Mouse (Mus musculus): ENCODE results near the gene 9230102O04Rik. TPM values are rescaled to one million over a fixed set of nuclear protein-coding genes. Genes with fewer than 3 reads are reported as not detected.

9230102O04Rik gene
- polyA plus RNA-seq, 1 experiment from 2014 or later, result 0.41 TPM

DNA sequence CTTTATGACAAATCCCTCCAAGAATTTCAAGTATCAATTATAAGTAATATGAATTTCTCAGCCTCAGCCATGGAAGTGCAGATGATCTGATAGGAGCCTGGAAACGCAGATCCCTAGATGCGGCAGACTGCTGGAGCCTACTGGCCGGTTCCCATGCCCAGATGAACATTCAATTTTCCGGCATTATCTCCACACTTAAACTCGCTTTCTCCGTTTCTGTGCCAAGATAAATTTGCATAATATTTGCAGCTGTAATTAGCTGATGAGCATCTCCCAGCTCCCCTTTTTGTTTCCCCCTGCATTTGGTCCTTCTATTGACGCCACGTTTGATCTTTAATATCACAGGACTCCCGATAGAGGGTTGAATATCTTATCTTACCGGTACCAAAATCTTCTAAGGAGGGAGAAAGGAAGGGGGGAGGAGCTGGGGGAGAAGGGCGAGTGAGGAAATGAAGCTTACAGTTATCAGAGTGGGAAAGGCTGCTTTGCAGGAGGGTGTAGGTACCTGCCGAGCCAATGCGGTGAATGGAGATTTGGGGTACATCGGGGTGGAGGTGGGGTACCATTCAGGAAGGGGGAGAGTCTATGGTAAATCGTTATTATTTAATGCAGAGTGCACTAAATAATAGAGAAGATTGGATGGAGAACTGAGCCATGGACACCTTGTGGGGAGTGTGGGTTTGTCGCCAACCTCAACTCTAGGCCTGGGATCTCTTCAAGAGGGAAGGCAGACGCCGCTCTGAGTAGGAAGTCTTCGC, 5.7 kb upstream of the 9230102O04Rik start:
- Histone ChIP-seq H3K4me1 (peaks cover 9% of the 10 kb centered on the region; the same call in 1 of the 2 replicates), H3K27ac (no peak overlapping the region), H3K9ac (no peak overlapping the region), H3K9me3 (no peaks in the 10 kb centered on the region), H3K36me3 (no peaks in the 10 kb centered on the region), H3K4me2 (replicated peaks) (0 out of 2 replicates have a peak overlapping the region, but pooled peaks have one; percentile 38), H3K4me3 (no peak overlapping the region), H3K27me3 (peaks cover 91% of the 10 kb centered on the region)
- 2% methylated on average over 19 of the region's 19 CpGs for WGBS
- ATAC-seq (ENCODE audit: insufficient number of reproducible peaks, insufficient read depth, low FRiP score, low TSS enrichment), result no peak

DNA sequence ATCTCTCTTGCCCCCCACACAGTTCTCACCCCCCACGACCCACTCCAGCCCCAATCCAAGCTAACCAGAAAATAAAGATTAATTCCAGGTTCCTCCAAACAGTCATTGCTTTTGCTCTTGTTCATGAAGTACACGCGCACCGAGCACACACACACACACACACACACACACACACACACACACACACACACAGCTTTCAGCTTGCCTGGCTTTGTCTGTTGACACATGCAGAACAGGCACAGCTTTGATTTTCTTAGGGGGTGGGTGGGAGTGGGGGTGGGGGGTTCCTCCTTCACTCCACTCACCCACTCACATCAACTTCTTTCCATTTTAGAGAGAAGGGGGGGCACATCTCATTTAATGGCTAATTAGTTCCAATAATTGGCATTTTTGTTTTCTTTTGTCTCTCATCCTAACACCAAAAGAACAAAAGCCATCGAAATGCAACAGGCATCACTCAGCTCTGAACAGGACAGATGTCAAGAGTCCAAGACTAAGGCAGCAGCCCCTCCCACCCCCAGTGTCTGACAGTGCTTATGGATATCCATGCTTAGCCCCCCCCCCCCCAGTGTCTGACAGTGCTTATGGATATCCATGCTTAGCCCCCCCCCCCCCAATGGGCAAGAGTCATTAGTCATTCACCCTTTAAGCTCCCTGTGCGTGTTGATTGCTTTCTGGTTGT, 4.1 kb upstream of the 9230102O04Rik start:
- H3K9me3 ChIP-seq, result no peaks in the 10 kb centered on the region
- H3K4me3 ChIP-seq, result no peak overlapping the region
- no peak overlapping the region for H3K9ac ChIP-seq
- no peaks in the 10 kb centered on the region for H3K36me3 ChIP-seq
- 1% methylated on average over 5 of the region's 6 CpGs for WGBS
- no peak overlapping the region for H3K4me2 ChIP-seq (replicated peaks)
- H3K4me1 ChIP-seq, result peaks cover 14% of the 10 kb centered on the region
- peaks cover 92% of the 10 kb centered on the region for H3K27me3 ChIP-seq
- H3K27ac ChIP-seq, result no peak overlapping the region
- no peak for ATAC-seq (ENCODE audit: insufficient number of reproducible peaks, insufficient read depth, low FRiP score, low TSS enrichment)

DNA sequence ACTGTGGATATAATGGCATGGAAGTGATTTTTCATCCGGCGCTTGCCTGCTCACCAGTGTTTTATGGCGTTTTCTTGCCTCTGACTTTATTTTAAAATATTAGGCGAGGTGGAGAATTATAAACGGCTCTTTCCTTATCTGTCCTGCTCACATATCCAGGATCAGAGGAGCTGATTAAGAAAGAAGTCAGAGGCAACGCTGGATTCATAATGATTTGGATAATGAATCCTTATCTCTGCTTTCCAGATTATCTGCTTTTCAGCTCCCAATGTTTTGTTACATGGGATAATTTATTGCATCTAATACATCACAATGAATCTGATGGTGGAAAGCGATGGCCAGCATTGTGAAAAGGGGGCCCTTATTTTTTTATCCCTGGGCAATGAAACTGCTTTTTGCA, 3.2 kb upstream of the 9230102O04Rik start:
- whole genome bisulfite sequencing, result 6% methylated on average over 7 of the region's 7 CpGs
- no peak for ATAC-seq (ENCODE audit: insufficient number of reproducible peaks, insufficient read depth, low FRiP score, low TSS enrichment)
- H3K27ac ChIP-seq, result no peak overlapping the region
- H3K27me3 ChIP-seq, result peaks cover 89% of the 10 kb centered on the region
- no peak overlapping the region for H3K4me2 ChIP-seq (replicated peaks)
- no peak overlapping the region for H3K9ac ChIP-seq
- no peaks in the 10 kb centered on the region for H3K36me3 ChIP-seq
- no peak overlapping the region for H3K4me3 ChIP-seq
- peaks cover 14% of the 10 kb centered on the region for H3K4me1 ChIP-seq
- no peaks in the 10 kb centered on the region for H3K9me3 ChIP-seq

DNA sequence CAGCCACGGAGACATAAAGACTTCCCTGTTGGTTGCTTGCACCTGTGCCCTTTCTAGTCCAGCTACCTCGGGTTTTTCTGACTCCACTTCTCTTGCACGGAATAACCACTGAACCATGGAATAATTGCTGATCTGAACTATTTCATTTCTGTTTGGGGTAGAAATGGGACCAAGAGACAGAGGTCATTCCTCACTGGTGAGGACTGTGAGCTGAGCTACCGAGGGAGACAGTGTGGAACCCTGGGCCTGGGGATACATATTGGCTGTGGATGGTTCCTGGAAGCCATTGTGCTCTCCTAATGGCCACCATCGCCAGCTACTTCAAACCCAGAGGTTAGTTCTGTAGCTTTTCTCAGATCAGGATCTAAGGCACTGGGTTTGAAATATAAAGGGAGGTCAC, 1.6 kb upstream of the 9230102O04Rik start:
- Histone ChIP-seq H3K27ac (no peak overlapping the region), H3K4me2 (replicated peaks) (no peak overlapping the region), H3K9me3 (no peaks in the 10 kb centered on the region), H3K36me3 (no peaks in the 10 kb centered on the region), H3K4me1 (peaks cover 11% of the 10 kb centered on the region), H3K27me3 (peaks cover 89% of the 10 kb centered on the region), H3K4me3 (no peak overlapping the region), H3K9ac (no peak overlapping the region)
- 2% methylated on average over 5 of the region's 5 CpGs for WGBS
- ATAC-seq (ENCODE audit: insufficient number of reproducible peaks, insufficient read depth, low FRiP score, low TSS enrichment), result no peak

DNA sequence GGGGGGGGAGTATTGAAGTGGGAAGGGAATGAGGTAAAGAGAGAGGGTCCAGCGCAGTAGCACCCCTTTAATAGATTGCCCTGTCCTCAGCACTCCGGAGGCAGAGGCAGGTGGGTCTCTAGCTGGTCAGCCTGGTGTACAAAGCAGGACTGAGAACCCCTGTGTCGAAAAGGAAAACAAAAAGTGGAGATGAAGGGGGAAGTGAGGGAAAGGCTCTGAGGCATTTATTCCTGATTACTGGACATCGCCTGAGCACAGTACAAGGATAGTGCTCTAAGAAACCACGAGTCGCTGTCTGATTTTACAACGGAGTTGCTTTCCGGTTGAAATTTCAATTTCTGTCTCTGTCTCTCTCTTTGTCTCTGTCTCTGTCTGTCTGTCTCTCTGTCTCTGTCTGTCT, 911 bp upstream of the 9230102O04Rik start:
- Histone ChIP-seq H3K27ac (no peak overlapping the region), H3K4me3 (0 out of 2 replicates have a peak overlapping the region, but pooled peaks have one; percentile 25), H3K9ac (no peak overlapping the region), H3K4me2 (replicated peaks) (peak overlapping the region; percentile 42; the same call in 1 of the 2 replicates), H3K4me1 (peaks cover 5% of the 10 kb centered on the region; the same call in 1 of the 2 replicates), H3K9me3 (no peaks in the 10 kb centered on the region), H3K27me3 (peaks cover 89% of the 10 kb centered on the region), H3K36me3 (no peaks in the 10 kb centered on the region)
- ATAC-seq (ENCODE audit: insufficient number of reproducible peaks, insufficient read depth, low FRiP score, low TSS enrichment), result no peak
- WGBS, result 9% methylated on average over 8 of the region's 8 CpGs

DNA sequence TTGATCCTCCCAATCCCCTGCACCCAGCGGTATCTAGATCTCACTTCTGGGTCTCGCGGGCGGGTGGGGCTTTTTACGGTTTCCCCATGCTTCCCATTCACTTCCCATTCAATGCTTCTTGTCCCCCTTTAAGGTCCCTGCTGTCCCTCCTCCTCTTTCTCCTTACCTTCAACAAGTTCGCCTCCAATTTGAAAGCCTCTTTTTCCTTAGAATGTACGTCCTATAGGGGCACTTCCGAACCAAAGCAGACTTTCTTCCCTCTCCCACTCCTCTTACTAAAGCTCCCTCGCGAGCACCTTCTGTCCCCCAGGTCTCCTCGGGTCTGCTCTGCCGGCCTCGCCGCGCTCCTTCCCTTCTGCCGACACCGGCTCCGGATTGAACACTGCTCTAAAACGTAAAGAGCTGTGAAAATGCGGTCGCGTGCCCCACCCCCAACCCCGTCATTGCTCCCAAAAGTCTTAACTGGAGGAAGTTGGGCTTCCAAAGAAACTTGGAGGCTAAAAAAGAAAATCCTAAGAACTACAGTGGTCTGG, 377 bp upstream of the 9230102O04Rik start, which contains the start of gene Gata3:
Gene Gata3, minus strand, starts transcription at position 384 of the 533 bp plus-strand sequence.
- H3K4me2 ChIP-seq (replicated peaks), result peak within 1 kb of the TSS; percentile 42
- no peaks in the 10 kb centered on the region for H3K36me3 ChIP-seq
- ATAC-seq (ENCODE audit: insufficient number of reproducible peaks, insufficient read depth, low FRiP score, low TSS enrichment), result no peak
- peak within 1 kb of the TSS; percentile 25; the same call in 1 of the 2 replicates for H3K4me3 ChIP-seq
- peaks cover 88% of the 10 kb centered on the region for H3K27me3 ChIP-seq
- no peak within 1 kb of the TSS for H3K27ac ChIP-seq
- WGBS, result under 1% methylated on average over 23 of the region's 23 CpGs
- H3K4me1 ChIP-seq, result peaks cover 5% of the 10 kb centered on the region; the same call in 1 of the 2 replicates
- no peak within 1 kb of the TSS for H3K9ac ChIP-seq
- H3K9me3 ChIP-seq, result no peaks in the 10 kb centered on the region

DNA sequence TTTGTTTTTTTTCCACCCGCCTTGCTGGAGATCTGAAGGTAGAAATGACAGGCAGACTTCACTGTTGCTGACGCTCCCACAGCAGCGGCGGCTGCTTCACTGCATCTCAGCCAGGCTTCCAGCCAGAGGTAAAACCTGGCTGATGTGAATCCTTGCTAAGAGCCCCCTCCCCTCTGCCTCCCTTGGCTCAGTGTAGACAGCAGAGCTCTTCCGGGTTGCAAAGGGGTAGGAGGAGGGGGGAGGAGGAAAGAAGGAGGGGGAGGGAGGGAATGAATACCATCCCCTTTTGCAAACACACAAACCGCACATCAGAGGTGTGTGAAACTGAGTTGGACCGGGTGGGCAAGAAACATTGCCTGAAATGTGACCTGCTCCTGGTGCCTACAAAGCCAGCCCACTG, 1.7 kb downstream of the 9230102O04Rik start:
- Histone ChIP-seq H3K4me1 (peaks cover 8% of the 10 kb centered on the region; the same call in 1 of the 2 replicates), H3K9me3 (no peaks in the 10 kb centered on the region), H3K9ac (no peak overlapping the region), H3K4me3 (0 out of 2 replicates have a peak overlapping the region, but pooled peaks have one; percentile 12), H3K36me3 (no peaks in the 10 kb centered on the region), H3K27me3 (peaks cover 83% of the 10 kb centered on the region), H3K4me2 (replicated peaks) (no peak overlapping the region), H3K27ac (no peak overlapping the region)
- under 1% methylated on average over 7 of the region's 7 CpGs for WGBS
- ATAC-seq (ENCODE audit: insufficient number of reproducible peaks, insufficient read depth, low FRiP score, low TSS enrichment), result no peak

DNA sequence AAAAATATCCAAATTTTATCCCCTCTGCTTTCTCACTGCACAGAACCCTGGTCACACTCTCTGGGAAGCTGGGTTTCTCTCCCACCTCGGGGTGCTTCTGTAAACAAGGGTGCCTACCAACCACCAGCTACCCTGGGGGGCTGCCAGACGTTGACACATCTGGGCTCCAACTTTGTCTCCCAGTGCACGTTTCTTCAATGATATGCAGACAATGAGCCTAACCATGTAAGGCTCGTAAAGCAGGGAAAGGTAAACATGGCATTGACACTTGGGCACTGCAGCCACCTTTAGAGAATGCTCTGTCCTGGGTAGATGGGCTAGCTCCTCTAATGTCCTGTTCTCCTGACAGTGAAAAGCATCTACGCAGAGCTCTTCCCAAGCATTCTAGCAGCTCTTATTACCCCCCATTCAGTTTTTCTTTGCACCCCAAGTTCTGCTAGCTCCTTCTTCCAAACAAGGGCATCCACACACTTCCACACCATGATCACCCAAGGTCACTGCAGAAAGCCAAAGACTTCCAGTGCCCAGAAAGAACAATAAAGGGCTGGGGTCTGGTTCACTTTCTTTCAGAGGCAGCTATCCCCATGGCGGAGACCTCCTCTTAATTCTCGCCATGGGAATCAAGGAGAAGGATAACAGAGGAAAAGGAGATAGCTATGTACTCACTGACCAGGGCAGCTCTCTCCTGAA, 2.3 kb downstream of the 9230102O04Rik start:
- WGBS, result 4% methylated on average over 7 of the region's 7 CpGs
- H3K4me3 ChIP-seq, result 0 out of 2 replicates have a peak overlapping the region, but pooled peaks have one; percentile 12

DNA sequence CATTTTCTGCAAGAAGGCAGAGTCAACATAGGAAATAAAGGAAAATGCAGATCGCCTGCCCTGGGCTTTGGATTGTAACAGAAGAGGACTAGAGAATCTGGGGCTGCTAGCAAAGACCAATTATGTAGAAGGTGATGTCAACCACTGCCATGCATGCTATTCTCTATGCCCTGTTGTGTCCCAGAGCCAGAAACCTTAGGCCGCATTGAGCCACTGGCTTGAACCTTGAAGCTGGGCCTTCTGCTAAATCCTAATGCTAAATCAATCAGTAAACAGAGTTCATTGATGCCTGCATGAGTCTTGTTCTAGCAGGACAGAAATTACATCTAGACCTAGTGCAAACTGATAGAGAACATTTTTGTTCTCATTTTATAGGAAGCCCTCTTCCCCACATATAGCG, 3.3 kb downstream of the 9230102O04Rik start:
- H3K9ac ChIP-seq, result no peak overlapping the region
- H3K27ac ChIP-seq, result no peak overlapping the region
- no peak for ATAC-seq (ENCODE audit: insufficient number of reproducible peaks, insufficient read depth, low FRiP score, low TSS enrichment)
- peaks cover 83% of the 10 kb centered on the region for H3K27me3 ChIP-seq
- no peak overlapping the region for H3K4me2 ChIP-seq (replicated peaks)
- no peaks in the 10 kb centered on the region for H3K36me3 ChIP-seq
- 16% methylated on average over 3 of the region's 3 CpGs for WGBS
- H3K4me3 ChIP-seq, result no peak overlapping the region
- H3K4me1 ChIP-seq, result peaks cover 23% of the 10 kb centered on the region
- no peaks in the 10 kb centered on the region for H3K9me3 ChIP-seq

More for the DNA sequence above, 2.3 kb downstream of the 9230102O04Rik start:
- Histone ChIP-seq H3K9ac (no peak overlapping the region), H3K27me3 (peaks cover 82% of the 10 kb centered on the region), H3K36me3 (no peaks in the 10 kb centered on the region), H3K9me3 (no peaks in the 10 kb centered on the region), H3K4me2 (replicated peaks) (no peak overlapping the region), H3K27ac (no peak overlapping the region), H3K4me1 (peaks cover 12% of the 10 kb centered on the region)
- ATAC-seq (ENCODE audit: insufficient number of reproducible peaks, insufficient read depth, low FRiP score, low TSS enrichment), result no peak

DNA sequence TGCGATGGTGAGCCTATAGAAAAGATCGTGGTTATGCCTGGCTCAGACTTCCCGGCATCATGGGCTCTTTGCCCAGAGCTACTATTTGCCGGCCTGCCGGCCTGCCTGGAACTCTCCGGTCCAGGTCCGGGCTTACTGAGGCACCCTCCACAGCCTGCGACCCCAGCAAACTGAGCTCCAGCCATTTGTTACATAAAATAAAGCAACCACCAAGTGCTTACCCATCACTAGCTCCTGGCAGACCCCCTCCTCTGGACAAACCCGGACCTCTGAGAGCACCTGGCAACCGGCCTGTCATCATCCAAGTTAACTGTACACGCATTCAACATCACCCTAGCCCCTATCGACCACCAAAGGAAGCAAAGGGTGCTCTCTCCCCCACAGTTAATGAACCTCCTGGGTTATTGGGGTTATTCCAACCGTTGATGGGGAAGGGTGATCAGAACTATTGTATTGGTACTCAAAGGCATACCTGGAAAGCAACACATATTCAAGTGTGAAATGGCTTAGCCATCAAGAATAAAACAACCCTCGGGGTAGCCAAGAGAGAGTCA, 4.0 kb downstream of the 9230102O04Rik start:
- Histone ChIP-seq H3K4me2 (replicated peaks) (no peak overlapping the region), H3K36me3 (no peaks in the 10 kb centered on the region), H3K27ac (no peak overlapping the region), H3K27me3 (peaks cover 76% of the 10 kb centered on the region), H3K4me3 (no peak overlapping the region), H3K9ac (no peak overlapping the region), H3K4me1 (peaks cover 27% of the 10 kb centered on the region), H3K9me3 (no peaks in the 10 kb centered on the region)
- WGBS, result 12% methylated on average over 14 of the region's 14 CpGs
- no peak for ATAC-seq (ENCODE audit: insufficient number of reproducible peaks, insufficient read depth, low FRiP score, low TSS enrichment)
